Mouse (Mus musculus): ENCODE results near the gene Gm13287. TPM values are rescaled to one million over a fixed set of nuclear protein-coding genes. Genes with fewer than 3 reads are reported as not detected.

Gene Gm13287
- not detected for polyA plus RNA-seq (2014; fragmentation: Illumina TruSeq; extraction: RNeasy Lipid Tissue Mini Kit (QIAGEN cat#74804); ENCODE audit: low read depth, low replicate concordance)

DNA sequence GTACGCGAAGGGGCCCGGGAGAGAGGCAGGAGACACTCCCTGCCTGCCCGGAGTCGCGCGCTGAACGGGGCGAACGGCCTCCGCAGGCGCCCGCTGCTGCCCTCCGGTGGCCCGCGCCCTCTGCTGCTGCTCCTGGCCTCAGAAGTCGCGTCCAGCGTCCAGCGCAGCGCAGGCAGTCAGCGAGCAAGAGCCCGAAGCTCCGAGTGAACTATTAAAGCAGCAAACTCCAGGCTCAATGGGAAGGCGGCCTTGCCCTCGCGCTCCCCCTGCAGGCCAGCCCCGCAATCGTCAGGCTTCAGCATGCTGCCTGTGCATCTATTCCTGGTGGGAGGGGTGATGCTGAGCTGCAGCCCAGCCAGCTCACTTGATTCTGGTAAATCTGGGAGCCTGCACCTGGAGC lies at the start of gene Gm13287:
Gene Gm13287, plus strand, starts transcription at position 301 of the 400 bp plus-strand sequence.

DNA sequence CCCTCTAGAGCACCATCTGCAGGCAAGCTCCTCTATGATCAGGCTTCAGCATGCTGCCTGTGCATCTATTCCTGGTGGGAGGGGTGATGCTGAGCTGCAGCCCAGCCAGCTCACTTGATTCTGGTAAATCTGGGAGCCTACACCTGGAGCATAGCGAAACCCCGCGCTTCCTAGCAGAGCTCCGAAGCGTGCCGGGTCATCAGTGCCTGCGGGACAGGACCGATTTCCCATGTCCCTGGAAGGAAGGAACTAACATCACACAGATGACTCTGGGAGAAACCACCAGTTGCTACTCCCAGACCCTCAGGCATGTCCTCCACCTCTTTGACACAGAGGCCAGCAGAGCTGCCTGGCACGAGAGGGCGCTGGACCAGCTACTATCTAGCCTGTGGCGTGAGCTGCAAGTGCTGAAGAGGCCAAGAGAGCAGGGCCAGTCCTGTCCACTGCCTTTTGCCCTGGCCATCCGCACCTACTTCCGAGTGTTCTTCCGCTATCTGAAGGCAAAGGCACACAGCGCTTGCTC lies 48.2 kb upstream of the Gm13287 start, which contains the start of gene Gm13271:
Gene Gm13271, plus strand, starts transcription at position 51 of the 523 bp plus-strand sequence.

GRCm38 (mm10) chr4:88759610-88760268 lies 43.3 kb upstream of the Gm13287 start, which contains the start of gene Gm13283:
Gm13283 (plus strand) TSS chr4:88760119.

DNA sequence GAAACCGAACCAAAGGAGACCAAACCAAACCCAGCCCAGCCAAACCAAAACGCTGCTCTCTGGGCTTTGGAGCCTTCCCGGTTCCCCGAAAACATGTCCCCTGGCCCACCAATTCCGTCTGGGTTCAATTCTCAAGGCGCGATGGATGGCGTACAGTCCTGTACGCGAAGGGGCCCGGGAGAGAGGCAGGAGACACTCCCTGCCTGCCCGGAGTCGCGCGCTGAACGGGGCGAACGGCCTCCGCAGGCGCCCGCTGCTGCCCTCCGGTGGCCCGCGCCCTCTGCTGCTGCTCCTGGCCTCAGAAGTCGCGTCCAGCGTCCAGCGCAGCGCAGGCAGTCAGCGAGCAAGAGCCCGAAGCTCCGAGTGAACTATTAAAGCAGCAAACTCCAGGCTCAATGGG lies 29.5 kb upstream of the Gm13287 start, which contains the start of gene Gm13290:
Gene Gm13290, plus strand, starts transcription at position 301 of the 400 bp plus-strand sequence.

GRCm38 (mm10) chr4:88776622-88777021 lies 26.4 kb upstream of the Gm13287 start, which contains the start of gene Gm13289:
Gm13289 (plus strand) TSS chr4:88776922.

GRCm38 (mm10) chr4:88779550-88779949 lies 23.5 kb upstream of the Gm13287 start, which contains the start of gene Gm13272:
Gm13272 (plus strand) TSS chr4:88779850.

GRCm38 (mm10) chr4:88781831-88782230 lies 21.2 kb upstream of the Gm13287 start, which contains the start of gene Ifnz:
Ifnz (plus strand) TSS chr4:88782131.

DNA sequence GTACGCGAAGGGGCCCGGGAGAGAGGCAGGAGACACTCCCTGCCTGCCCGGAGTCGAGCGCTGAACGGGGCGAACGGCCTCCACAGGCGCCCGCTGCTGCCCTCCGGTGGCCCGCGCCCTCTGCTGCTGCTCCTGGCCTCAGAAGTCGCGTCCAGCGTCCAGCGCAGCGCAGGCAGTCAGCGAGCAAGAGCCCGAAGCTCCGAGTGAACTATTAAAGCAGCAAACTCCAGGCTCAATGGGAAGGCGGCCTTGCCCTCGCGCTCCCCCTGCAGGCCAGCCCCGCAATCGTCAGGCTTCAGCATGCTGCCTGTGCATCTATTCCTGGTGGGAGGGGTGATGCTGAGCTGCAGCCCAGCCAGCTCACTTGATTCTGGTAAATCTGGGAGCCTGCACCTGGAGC lies 17.6 kb upstream of the Gm13287 start, which contains the start of gene Gm13276:
Gene Gm13276, plus strand, starts transcription at position 301 of the 400 bp plus-strand sequence.

GRCm38 (mm10) chr4:88788402-88788801 lies 14.7 kb upstream of the Gm13287 start, which contains the start of gene Gm13277:
Gm13277 (plus strand) TSS chr4:88788632.

GRCm38 (mm10) chr4:88791250-88791649 lies 11.8 kb upstream of the Gm13287 start, which contains the start of gene Gm13278:
Gm13278 (plus strand) TSS chr4:88791550.

DNA sequence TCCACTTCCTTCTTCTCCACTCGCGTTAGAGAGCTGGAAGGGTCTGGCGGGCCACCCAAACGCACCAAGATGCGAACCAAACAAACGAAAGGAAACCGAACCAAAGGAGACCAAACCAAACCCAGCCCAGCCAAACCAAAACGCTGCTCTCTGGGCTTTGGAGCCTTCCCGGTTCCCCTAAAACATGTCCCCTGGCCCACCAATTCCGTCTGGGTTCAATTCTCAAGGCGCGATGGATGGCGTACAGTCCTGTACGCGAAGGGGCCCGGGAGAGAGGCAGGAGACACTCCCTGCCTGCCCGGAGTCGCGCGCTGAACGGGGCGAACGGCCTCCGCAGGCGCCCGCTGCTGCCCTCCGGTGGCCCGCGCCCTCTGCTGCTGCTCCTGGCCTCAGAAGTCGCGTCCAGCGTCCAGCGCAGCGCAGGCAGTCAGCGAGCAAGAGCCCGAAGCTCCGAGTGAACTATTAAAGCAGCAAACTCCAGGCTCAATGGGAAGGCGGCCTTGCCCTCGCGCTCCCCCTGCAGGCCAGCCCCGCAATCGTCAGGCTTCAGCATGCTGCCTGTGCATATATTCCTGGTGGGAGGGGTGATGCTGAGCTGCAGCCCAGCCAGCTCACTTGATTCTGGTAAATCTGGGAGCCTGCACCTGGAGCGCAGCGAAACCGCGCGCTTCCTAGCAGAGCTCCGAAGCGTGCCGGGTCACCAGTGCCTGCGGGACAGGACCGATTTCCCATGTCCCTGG lies 8.9 kb upstream of the Gm13287 start, which contains the start of gene Gm13275:
Gene Gm13275, plus strand, starts transcription at position 552 of the 740 bp plus-strand sequence.

GRCm38 (mm10) chr4:88797097-88797496 lies 6.0 kb upstream of the Gm13287 start, which contains the start of gene Gm13279:
Gm13279 (plus strand) TSS chr4:88797397.

GRCm38 (mm10) chr4:88799365-88799764 lies 3.7 kb upstream of the Gm13287 start, which contains the start of gene Gm13285:
Gm13285 (plus strand) TSS chr4:88799665.

DNA sequence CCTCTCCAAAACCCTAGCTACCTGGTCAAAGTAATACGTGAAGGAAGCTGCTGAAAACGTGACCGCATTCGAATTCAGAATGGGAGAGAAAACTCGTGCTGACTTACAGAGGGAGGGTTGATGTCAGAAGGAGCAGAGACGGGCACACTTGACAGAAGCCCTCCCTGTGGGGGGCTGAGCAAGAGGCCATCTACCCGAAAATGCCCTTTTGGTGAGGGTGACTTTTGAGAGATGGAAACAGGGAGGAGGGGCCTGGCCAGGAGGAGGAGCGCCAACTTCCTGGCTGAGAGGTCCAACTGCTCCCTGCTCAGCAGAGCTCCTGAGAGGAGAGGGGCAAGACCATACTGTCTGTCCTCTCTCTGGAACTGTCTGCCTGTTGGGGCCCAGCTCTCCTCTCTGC lies 2.2 kb downstream of the Gm13287 start, which contains the start of gene Gm13288:
Gene Gm13288, plus strand, starts transcription at position 301 of the 400 bp plus-strand sequence.

GRCm38 (mm10) chr4:88815928-88816327 lies 12.9 kb downstream of the Gm13287 start, which contains the start of gene Ifna7:
Ifna7 (plus strand) TSS chr4:88816228.

GRCm38 (mm10) chr4:88819659-88820058 lies 16.6 kb downstream of the Gm13287 start, which contains the start of gene Ifna11:
Ifna11 (plus strand) TSS chr4:88819959.

DNA sequence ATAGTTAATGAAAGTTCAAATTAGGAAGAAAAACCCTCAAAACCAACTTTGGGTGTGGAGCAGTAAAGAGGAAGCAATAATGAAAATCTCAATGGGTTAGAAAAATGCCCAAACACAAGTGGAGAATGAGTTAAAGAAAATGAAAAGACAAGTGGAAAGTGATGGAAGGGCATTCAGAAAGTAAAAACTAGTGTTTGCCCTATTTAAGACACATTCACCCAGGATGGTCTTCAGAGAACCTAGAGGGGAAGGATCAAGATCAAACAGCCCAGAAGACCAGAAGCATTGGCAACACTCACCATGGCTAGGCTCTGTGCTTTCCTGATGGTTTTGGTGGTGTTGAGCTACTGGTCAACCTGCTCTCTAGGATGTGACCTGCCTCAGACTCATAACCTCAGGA lies 24.1 kb downstream of the Gm13287 start, which contains the start of gene Ifna6:
Gene Ifna6, plus strand, starts transcription at position 301 of the 400 bp plus-strand sequence.

GRCm38 (mm10) chr4:88835225-88835624 lies 32.2 kb downstream of the Gm13287 start, which contains the start of gene Ifna5:
Ifna5 (plus strand) TSS chr4:88835525.

DNA sequence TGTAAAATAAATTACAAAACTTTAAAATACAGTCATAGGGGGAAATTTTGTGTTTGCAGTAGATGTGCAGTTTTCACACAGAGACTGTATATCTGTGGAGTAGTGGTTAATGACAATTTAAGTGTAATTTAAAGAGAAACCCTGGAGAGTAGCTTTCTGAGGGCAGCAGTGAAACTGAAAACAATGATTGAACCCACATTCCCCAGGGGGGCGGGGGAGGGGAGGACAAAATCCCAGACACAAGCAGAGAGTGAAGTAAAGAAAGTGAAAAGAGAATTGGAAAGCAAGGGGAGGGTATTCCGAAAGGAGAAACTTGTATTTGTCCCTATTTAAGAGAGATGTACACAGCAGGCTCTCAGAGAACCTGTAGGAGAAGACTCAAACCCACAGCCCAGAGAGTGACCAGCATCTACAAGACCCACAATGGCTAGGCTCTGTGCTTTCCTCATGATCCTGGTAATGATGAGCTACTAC lies 38.4 kb downstream of the Gm13287 start, which contains the start of gene Ifna4:
Gene Ifna4, plus strand, starts transcription at position 424 of the 474 bp plus-strand sequence.

GRCm38 (mm10) chr4:88849698-88850097 lies 46.6 kb downstream of the Gm13287 start, which contains the start of gene Ifna1:
Ifna1 (plus strand) TSS chr4:88850087.

